Mouse (Mus musculus): Measurements from ENCODE around the gene Serpinb6b. TPM values are rescaled to one million over a fixed set of nuclear protein-coding genes. Genes with fewer than 3 reads are reported as not detected.

Serpinb6b gene
- total RNA-seq, 2 experiments from 2014 or later = 1.3 to 1.6 TPM

DNA sequence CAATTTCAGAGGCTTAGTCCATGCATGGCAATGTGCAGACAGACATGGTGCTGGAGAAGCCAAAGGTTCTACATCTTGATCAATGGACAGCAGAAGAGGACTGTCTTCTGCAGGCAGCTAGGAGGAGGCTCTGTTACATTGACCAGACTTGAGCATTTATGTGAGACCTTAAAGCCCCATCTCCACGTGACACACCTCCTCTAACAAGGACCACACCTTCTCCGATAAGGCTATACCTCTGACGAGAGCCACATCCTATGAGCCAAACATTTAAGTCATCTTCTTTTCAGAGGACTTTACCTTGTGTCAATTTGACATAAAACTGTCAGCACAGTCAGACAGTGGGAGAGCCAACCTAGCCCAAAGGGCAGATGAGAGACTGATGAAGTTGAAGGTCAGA, 5.8 kb downstream of the Serpinb6b start:
- DNase-seq (ENCODE audit: low spot score in 2 of 2) = no peak
- intact Hi-C loops (cut with DNase I) = no loop called here

DNA sequence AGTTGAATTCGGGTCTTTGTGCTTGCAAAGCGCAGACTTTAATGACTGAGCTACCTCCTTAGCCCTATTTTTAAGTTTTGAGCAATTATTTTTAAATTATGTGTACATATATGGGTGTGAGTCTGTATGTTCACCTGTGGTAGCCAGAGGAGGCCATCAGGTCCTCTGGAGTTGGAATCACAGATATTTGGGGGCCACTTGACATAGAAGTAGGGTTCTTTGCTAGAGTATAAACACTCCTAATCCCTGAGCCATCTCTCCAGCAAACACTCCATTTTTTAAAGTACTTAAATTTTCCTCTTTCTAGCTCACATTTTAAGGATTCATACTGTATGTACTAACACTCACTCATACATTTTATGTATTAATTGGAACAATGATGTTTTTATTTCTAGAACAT, 9.3 kb downstream of the Serpinb6b start:
- intact Hi-C loops (cut with DNase I) = no loop called here
- DNase-seq (ENCODE audit: low spot score in 2 of 2) = no peak

DNA sequence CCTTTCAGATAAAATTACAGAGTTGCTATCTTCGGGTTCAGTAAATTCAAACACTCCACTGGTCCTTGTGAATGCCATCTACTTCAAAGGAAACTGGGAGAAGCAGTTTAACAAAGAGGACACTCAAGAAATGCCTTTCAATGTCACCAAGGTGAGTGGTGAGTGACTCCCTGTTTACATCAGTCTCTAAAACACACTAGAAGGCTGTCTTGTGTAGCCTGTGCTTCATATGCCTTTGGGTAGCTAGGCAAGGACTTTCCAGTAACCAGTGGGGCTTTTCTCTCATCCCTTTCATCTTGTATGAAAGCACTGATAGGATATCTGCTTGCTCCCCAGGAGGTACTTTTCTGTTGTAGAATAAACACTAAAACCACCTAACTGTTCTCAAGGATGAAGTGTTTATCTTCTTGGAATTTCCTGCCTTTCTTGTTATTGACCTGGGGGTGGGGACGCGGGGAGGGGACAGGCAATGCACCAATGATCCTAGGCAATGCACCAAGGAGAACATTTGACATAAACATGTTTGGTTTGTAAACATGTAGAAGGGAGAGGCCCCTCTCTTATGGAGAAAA, 10.0 kb downstream of the Serpinb6b start:
- no peak for DNase-seq (ENCODE audit: low spot score in 2 of 2)

DNA sequence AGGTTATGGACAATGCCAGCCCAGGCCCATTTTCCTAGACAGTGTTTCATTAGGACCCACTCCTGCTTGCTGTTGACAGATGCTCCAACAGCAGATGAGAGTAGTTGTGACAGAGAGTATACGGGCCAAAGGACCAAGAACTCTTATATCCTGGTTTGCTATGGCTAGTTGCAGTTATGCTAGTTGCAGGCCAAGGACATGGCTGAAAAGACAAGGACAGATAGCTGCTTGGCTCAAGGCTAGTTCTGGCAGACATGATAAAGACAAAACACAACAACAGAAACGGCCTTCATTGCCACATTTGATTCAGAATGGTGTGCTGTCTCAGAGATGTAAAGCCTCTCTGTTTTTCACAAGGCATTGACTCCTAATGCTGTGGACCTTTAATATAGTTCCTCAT, 10.7 kb downstream of the Serpinb6b start:
- intact Hi-C loops (cut with DNase I) = no loop called here
- no peak for DNase-seq (ENCODE audit: low spot score in 2 of 2)

More for the DNA sequence above, 10.0 kb downstream of the Serpinb6b start:
- intact Hi-C loops (cut with DNase I) = no loop called here

GRCm38 (mm10) chr13:32982556-32983042, 17.6 kb downstream of the Serpinb6b start:
- intact Hi-C loops (cut with DNase I) = no loop called here
- no peak for DNase-seq (ENCODE audit: low spot score in 2 of 2)

- intact Hi-C loops (cut with DNase I) = no loop called here
- no peak for DNase-seq (ENCODE audit: low spot score in 2 of 2)
Measured at GRCm38 (mm10) chr13:32986256-32986655, 21.2 kb downstream of the Serpinb6b start.

DNA sequence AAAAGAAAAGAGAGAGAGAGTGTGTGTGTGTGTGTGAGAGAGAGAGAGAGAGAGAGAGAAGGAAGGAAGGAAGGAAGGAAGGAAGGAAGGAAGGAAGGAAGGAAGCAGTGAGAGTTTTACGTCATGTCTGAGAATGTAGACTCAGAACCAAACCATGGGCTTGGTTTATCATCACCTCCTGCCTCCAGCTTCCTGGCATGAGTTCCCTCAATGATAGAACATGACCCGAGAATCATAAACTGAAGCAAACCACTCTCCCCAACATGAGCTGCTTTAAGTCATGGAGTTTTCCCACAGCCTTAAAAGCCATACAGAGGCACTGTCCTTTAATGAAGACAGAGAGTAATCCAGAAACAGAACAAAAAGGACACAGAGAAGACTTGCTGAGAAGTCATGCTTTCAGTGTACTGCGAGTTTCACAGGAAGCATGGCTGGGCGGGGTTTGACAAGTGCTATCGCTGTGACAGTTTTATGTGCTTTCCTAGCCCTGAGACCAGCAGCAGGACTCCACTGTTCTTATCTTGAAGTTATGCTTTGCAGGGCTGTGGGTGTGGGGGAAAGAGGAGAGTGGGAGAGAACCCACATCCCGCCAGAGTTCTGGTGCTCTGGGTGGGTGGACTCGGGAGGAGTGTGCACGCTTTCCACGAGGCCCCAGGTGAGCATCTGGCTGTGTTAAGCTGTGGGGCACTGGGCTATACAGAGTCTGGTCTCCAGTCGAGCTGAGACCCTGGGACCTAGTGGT, 28.3 kb downstream of the Serpinb6b start:
- no peak for DNase-seq (ENCODE audit: low spot score in 2 of 2)
- intact Hi-C loops (cut with DNase I) = no loop called here

- intact Hi-C loops (cut with DNase I) = no loop called here
- no peak for DNase-seq (ENCODE audit: low spot score in 2 of 2)
Measured at GRCm38 (mm10) chr13:32993894-32994242, 28.9 kb downstream of the Serpinb6b start.

GRCm38 (mm10) chr13:32995051-32995450, 30.0 kb downstream of the Serpinb6b start:
- no peak for DNase-seq (ENCODE audit: low spot score in 2 of 2)
- intact Hi-C loops (cut with DNase I) = no loop called here

DNA sequence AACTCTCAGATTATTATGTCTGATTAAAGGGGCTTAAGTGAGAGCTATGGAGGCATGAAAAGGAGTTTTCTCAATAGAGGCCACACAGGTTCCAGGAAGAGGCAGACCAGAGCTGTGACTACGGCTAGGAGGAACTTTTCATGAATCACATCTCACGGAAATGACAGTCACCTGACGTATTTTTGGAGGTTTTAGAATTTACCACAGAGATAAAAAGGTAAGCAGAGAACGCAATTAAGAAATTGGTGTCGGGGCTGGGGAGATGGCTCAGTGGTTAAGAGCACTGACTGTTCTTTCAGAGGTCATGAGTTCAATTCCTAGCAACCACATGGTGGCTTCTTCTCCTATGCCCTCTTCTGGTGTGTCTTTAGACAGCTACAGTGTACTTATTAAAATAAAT, 36.3 kb downstream of the Serpinb6b start:
- intact Hi-C loops (cut with DNase I) = loop anchor here (5.0 kb wide), 1 partner anchor 76 kb away; the partner anchor contains the start of gene Serpinb1b
- no peak for DNase-seq (ENCODE audit: low spot score in 2 of 2)

DNA sequence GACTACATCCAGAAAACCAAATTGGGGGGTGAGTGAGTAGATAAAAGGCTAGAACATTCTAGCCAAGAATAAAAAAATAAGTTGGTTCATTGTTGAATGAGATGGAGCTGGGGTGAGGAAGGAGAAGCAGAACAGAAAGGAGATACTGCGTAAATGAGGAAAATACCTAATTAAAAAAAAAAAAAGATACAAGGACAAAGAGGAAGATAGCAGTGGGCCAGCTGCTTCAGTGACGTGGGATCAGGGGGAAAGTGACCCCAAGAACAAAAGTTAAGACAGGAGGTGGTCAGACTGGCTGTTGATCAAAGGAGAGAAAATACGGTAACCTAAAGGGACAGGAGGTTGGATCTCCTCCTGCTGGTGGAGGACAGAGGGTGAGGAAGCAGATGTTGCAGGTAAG, 37.9 kb downstream of the Serpinb6b start, which contains the start of gene Serpinb9:
Gene Serpinb9 (plus strand): TSS at position 301 of the 400 bp plus-strand sequence.
- intact Hi-C loops (cut with DNase I) = loop anchor here (5.0 kb wide), 1 partner anchor 74 kb away; the partner anchor contains the start of gene Serpinb1b
- DNase-seq (ENCODE audit: low spot score in 2 of 2) = no peak

- intact Hi-C loops (cut with DNase I) = loop anchor here (5.0 kb wide), 1 partner anchor 74 kb away; the partner anchor contains the start of gene Serpinb1b
- no peak for DNase-seq (ENCODE audit: low spot score in 2 of 2)
Measured at GRCm38 (mm10) chr13:33003523-33004413, 38.8 kb downstream of the Serpinb6b start.

DNA sequence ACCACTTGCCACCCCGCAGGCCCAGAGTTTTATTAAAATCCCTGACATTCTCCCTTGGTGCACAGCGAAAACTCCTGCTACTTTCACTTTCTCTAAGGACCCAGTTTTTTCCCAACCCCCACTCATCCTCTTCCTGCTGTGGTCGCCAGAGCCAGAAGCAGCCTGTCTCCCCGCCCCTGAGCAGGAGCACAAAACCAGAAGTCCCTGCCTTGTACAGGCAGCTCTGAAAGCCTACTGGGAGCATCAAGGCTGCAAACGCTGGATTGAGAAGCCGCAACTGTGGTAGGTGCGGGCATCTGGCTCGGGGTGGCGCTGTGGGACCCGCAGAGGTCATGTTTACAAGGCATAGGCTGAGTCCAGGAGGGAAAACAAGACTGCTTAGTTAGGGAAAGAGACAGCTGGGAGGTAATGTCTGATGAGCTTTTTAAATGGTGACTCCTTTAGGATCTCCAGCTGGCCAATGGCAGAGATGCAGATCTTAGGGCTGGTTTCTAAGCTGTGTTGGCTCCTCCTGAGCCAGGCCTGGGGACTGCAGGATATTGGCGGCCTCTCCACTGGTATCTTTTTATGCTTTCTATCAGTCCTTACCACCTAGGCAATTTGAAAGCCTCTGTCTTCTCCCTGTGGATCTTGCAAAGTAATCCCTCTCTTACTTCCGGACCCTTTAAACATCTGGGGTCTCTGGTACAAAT, 39.6 kb downstream of the Serpinb6b start:
- DNase-seq (ENCODE audit: low spot score in 2 of 2) = peak; percentile 76 to 86
- intact Hi-C loops (cut with DNase I) = loop anchor here (5.0 kb wide), 1 partner anchor 73 kb away; the partner anchor contains the start of gene Serpinb1b

DNA sequence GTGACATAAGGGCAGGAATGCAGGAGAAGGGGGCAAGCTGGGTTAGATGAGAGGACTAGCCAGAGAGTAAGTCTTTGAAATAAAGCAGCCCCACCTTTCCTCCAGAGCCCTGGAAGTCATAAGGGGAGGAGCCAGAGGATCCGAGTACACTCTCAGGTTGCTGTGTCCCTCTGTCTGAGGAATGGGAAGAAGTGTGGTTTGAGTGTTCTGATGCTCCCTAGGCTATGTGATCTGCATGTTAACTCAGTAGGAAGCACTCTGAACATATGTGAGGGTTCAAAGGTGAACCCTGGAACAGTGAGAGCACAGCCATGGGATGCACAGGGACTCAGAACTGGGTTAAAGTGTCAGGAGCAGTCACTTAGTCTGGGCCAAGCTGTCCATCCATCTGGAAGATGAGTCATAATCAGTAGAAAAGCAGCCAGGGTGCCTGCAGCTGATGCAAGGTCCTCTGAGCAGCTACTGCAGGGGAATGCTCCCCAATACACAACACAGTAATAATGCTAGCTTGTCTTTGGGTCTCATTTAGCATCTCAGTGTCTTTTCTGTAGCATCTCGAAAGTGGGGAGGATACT, 40.6 kb downstream of the Serpinb6b start:
- intact Hi-C loops (cut with DNase I) = no loop called here
- DNase-seq (ENCODE audit: low spot score in 2 of 2) = no peak

DNA sequence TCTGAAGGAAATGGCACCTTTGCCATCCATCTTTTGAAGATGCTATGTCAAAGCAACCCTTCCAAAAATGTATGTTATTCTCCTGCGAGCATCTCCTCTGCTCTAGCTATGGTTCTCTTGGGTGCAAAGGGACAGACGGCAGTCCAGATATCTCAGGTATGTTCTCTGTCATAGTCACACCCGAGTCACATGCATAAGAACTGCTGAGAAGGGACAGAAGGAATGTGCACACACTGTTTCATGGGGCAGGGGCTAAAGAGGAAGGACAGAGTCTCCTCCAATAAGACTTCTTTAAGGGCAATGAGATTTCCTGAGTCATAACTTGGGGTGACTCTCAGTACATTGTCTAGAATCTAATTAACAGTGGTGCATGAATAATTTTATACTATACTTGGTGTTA, 41.5 kb downstream of the Serpinb6b start:
- no peak for DNase-seq (ENCODE audit: low spot score in 2 of 2)
- intact Hi-C loops (cut with DNase I) = no loop called here

- intact Hi-C loops (cut with DNase I) = no loop called here
- no peak for DNase-seq (ENCODE audit: low spot score in 2 of 2)
Measured at GRCm38 (mm10) chr13:33012395-33012794, 47.4 kb downstream of the Serpinb6b start.

DNA sequence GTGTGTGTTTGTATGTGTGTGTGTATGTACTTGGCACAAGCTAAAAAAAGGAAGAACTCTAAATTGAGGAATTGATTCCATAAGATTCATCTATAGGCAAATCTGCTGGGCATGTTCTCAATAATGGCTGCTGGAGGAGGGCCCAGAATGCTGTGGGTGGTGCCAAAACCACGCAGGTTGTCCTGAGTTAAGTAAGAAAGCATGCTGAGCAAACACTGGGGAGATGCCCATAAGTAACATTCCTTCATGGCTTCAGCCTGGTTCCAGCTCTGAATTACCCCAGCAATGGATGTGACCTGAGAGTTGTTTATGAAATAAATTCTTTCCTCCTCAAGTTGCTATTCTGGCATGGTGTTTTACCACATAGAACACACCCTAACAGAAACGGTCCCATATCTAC, 48.3 kb downstream of the Serpinb6b start:
- no peak for DNase-seq (ENCODE audit: low spot score in 2 of 2)
- intact Hi-C loops (cut with DNase I) = no loop called here

DNA sequence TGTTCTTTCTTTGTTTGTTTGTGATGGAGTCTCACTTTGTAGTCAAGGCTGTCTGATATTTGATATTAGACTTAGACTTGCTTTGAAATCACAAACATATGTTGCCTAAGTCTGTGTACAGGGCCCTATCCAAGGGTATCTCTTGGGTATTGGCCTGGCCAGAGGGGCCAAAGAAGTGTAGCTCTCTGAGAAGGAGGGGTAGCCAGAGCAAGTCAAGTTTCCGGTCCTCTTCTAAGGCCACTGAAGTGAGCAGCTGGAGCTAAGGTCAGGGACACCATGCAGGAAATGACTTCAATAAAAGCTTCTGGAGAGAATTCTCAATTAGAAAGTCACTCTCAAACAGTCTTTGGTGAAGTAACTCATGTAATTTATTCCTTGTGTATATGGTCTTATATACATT, 57.4 kb downstream of the Serpinb6b start:
- no peak for DNase-seq (ENCODE audit: low spot score in 2 of 2)
- intact Hi-C loops (cut with DNase I) = no loop called here

DNA sequence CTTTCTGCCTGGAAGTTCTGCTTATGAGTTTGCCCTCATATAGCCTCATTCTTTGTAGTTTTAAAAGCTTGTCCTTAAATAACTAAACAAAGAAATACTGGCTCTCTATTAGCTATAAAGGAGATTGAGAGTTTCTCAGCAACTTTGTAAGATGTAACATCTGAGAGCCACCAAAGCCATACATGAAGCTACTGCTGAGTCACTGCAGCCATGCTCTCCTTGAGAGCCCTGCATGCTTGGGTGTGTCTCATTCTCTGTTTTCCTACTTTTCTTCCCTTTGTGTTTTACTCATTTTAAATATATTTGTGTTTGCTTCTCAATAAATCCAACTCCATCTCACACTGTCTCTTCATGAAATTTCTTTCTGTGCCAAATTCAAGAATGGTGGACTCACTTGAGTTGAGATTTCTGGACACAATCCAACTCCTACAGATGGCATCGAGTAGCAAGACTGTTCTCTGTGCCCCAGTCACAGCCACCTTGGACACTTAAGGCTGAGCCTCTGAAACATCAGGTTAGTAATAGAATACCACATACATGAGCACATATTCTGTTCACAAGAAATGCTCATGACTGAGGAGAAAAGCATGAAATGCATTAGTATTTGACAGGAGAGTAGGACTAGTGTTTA, 61.5 kb downstream of the Serpinb6b start:
- no peak for DNase-seq (ENCODE audit: low spot score in 2 of 2)
- intact Hi-C loops (cut with DNase I) = no loop called here

Measured in left cerebral cortex, postnatal 25 days (tissue).